Mouse (Mus musculus): ENCODE results near the gene Eif3m. TPM values are rescaled to one million over a fixed set of nuclear protein-coding genes. Genes with fewer than 3 reads are reported as not detected.

The Eif3m gene
- polyA plus RNA-seq, 1 experiment from 2014 or later, result 178 TPM

DNA sequence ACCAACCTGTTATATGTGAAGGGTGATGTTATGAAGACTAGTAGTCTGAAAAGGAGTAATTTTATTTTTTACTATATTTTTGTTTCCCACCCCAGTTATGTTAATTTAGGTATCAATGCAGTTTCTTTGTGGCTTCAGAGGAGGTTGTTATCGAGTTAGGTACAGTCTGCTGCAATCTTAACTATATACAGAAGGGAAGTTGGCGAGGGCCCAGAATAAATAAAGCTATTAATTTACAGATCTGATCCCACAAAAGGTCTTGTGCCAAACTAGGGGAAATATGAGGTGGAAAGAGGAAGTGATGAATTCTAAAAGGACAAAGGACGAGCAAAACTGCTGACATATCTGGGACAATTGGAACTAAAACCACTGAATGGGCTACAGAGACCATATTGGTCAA lies 20.7 kb downstream of the Eif3m start:
- no peaks in the 10 kb centered on the region for H3K27me3 ChIP-seq (replicated peaks; ENCODE audit: insufficient read depth, low read length)
- H3K4me2 ChIP-seq (replicated peaks; ENCODE audit: low read depth, low read length), result no peak overlapping the region
- H3K4me1 ChIP-seq (ENCODE audit: insufficient read depth, low read depth, low read length), result no peaks in the 10 kb centered on the region
- no peak overlapping the region for H3K27ac ChIP-seq (ENCODE audit: low read length)
- H3K9me3 ChIP-seq (ENCODE audit: low read length), result no peaks in the 10 kb centered on the region
- no peak overlapping the region for H3K4me3 ChIP-seq (ENCODE audit: low read depth, low read length)
- TF ChIP-seq CTCF (IDR thresholded peaks at IDR 0.05) (no peak), EP300 (IDR thresholded peaks at IDR 0.05) (no peak)
- ATAC-seq (no peak), DNase-seq (ENCODE audit: low spot score) (no peak)
- no peak overlapping the region for H3K9ac ChIP-seq (replicated peaks; ENCODE audit: low read depth)
- 61% methylated on average over 3 of the region's 3 CpGs for WGBS
- 0 out of 2 replicates have a peak, but pooled peaks cover 8% of the 10 kb centered on the region for H3K36me3 ChIP-seq (ENCODE audit: insufficient read depth, low read length)

DNA sequence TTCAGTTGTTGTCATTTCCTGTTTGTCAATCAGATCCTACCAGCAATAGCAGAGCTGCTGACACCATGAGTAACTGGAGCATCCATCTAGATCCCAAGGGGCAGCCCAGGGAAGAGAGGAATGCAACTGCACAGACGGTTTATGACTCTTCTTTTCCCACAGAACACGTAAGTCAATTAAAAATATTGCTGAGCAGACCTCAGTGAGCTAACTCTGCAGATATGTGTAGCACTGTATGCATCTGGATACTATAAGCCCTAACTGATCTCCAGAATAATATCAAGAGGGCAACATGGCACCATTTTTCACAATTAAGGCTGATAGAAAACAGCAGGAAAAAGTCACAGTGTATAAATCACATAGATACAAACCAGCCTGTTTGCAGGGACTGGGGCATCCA lies 22.4 kb downstream of the Eif3m start:
- no peak overlapping the region for H3K4me3 ChIP-seq (ENCODE audit: low read depth, low read length)
- DNase-seq (ENCODE audit: low spot score), result no peak
- no peaks in the 10 kb centered on the region for H3K4me1 ChIP-seq (ENCODE audit: insufficient read depth, low read depth, low read length)
- H3K27me3 ChIP-seq (replicated peaks; ENCODE audit: insufficient read depth, low read length), result no peaks in the 10 kb centered on the region
- H3K36me3 ChIP-seq (ENCODE audit: insufficient read depth, low read length), result 0 out of 2 replicates have a peak, but pooled peaks cover 8% of the 10 kb centered on the region
- H3K4me2 ChIP-seq (replicated peaks; ENCODE audit: low read depth, low read length), result no peak overlapping the region
- H3K9me3 ChIP-seq (ENCODE audit: low read length), result no peaks in the 10 kb centered on the region
- no peak overlapping the region for H3K27ac ChIP-seq (ENCODE audit: low read length)
- H3K9ac ChIP-seq (replicated peaks; ENCODE audit: low read depth), result no peak overlapping the region
- no peak for ATAC-seq
- TF ChIP-seq CTCF (IDR thresholded peaks at IDR 0.05), result no peak
- no peak for TF ChIP-seq EP300 (IDR thresholded peaks at IDR 0.05)
- 69% methylated on average over 2 of the region's 2 CpGs for WGBS

DNA sequence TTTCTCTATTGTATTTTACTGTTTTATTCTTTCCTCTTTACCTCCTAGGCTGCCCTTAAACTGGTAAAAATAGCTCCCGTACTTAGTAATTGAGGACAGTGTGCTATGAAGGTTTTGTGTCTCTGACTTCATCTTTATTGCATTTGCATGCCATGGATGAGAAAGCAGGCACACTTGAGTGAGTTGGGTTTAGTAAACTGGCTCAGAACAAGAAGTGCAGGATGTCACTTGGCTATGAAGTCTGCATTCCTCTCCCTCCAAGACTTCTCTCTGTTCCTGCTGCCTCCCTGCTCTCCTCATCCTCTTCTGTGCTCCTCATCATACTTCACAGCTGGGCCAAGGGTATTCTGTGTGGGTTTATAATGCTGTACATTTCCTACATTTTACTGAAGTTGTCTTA lies 27.9 kb downstream of the Eif3m start:
- H3K36me3 ChIP-seq (ENCODE audit: insufficient read depth, low read length), result no peaks in the 10 kb centered on the region
- ATAC-seq, result no peak
- DNase-seq (ENCODE audit: low spot score), result no peak

DNA sequence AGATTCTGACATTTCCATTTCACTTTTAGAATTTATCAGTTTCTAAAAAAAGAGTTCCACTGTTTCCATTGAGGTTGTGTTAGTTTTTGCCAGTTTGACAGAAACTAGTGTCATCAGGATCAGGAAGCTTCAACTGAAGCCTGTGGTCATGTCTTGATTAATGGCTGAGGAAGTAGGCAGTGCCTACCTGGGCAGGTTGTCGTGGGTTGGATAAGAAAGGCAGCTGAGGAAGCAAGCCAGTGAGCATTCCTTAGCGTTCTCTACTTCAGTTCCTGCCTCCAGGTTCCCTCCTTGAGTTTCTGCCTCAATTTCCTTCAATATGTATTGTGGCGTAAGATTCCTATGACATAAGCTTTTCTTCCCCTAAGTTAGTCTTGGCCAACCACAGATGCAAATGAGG lies 31.1 kb downstream of the Eif3m start:
- ATAC-seq (no peak), DNase-seq (ENCODE audit: low spot score) (no peak)
- Histone ChIP-seq H3K27me3 (replicated peaks; ENCODE audit: insufficient read depth, low read length) (no peaks in the 10 kb centered on the region), H3K9me3 (ENCODE audit: low read length) (no peaks in the 10 kb centered on the region), H3K4me3 (ENCODE audit: low read depth, low read length) (no peak overlapping the region), H3K36me3 (ENCODE audit: insufficient read depth, low read length) (no peaks in the 10 kb centered on the region), H3K27ac (ENCODE audit: low read length) (no peak overlapping the region), H3K9ac (replicated peaks; ENCODE audit: low read depth) (no peak overlapping the region), H3K4me1 (ENCODE audit: insufficient read depth, low read depth, low read length) (no peaks in the 10 kb centered on the region), H3K4me2 (replicated peaks; ENCODE audit: low read depth, low read length) (no peak overlapping the region)
- TF ChIP-seq CTCF (IDR thresholded peaks at IDR 0.05), result no peak
- no peak for TF ChIP-seq EP300 (IDR thresholded peaks at IDR 0.05)
- 54% methylated on average over 3 of the region's 3 CpGs for WGBS

More for the DNA sequence above, 27.9 kb downstream of the Eif3m start:
- Histone ChIP-seq H3K9me3 (ENCODE audit: low read length) (no peaks in the 10 kb centered on the region), H3K4me3 (ENCODE audit: low read depth, low read length) (no peak overlapping the region), H3K27me3 (replicated peaks; ENCODE audit: insufficient read depth, low read length) (no peaks in the 10 kb centered on the region), H3K4me2 (replicated peaks; ENCODE audit: low read depth, low read length) (no peak overlapping the region), H3K4me1 (ENCODE audit: insufficient read depth, low read depth, low read length) (no peaks in the 10 kb centered on the region), H3K9ac (replicated peaks; ENCODE audit: low read depth) (no peak overlapping the region), H3K27ac (ENCODE audit: low read length) (no peak overlapping the region)
- 88% methylated on average over 1 of the region's 1 CpGs for WGBS
- TF ChIP-seq EP300 (IDR thresholded peaks at IDR 0.05), result no peak

DNA sequence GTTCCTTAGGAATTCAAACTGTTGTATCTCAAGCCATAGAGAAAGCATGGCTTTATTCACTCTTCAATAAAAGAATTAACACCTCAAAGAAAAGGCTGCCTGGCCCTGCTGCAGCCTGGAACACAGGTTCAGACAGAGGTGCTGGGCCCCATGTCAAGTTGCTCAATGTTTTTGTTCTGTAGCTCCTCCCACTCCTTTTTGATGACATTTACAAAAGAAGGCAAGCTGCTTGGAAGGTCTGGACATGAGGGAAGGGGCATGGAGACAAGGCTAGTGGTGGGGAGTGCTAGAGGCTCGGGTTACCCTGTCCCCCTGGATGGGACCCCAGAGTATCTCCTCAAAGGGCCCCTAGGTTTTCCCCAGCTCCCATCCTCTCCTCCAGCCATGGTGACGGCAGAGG lies 35.2 kb downstream of the Eif3m start:
- TF ChIP-seq CTCF (IDR thresholded peaks at IDR 0.05) (no peak), EP300 (IDR thresholded peaks at IDR 0.05) (no peak)
- DNase-seq (ENCODE audit: low spot score) (no peak), ATAC-seq (no peak)
- H3K27ac ChIP-seq (ENCODE audit: low read length), result no peak overlapping the region
- H3K4me1 ChIP-seq (ENCODE audit: insufficient read depth, low read depth, low read length), result no peaks in the 10 kb centered on the region
- no peak overlapping the region for H3K4me3 ChIP-seq (ENCODE audit: low read depth, low read length)
- no peaks in the 10 kb centered on the region for H3K27me3 ChIP-seq (replicated peaks; ENCODE audit: insufficient read depth, low read length)
- H3K9ac ChIP-seq (replicated peaks; ENCODE audit: low read depth), result no peak overlapping the region
- H3K36me3 ChIP-seq (ENCODE audit: insufficient read depth, low read length), result no peaks in the 10 kb centered on the region
- no peak overlapping the region for H3K4me2 ChIP-seq (replicated peaks; ENCODE audit: low read depth, low read length)
- H3K9me3 ChIP-seq (ENCODE audit: low read length), result no peaks in the 10 kb centered on the region
- 32% methylated on average over 2 of the region's 2 CpGs for WGBS

DNA sequence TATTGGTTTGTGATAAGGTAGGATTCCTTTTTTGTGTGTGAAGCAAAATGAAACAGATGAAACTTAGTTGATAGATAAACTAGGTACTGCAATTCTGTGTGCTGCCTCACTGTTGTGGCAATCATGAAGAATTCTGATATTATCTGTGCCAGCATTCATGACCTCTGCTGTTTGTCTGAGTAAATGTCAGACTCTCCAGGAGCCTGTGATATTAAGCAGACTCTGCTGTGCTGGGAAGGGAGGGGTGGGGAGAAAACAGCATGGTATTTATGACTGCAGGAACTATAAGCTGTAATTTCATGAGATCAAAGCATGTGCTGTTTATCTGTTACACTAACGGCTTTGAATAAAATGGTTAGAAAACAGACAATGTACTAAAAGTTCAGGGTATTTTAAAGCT lies 52.4 kb downstream of the Eif3m start:
- no peak overlapping the region for H3K27ac ChIP-seq (ENCODE audit: low read length)
- H3K9ac ChIP-seq (replicated peaks; ENCODE audit: low read depth), result no peak overlapping the region
- no peak for ATAC-seq
- no peaks in the 10 kb centered on the region for H3K9me3 ChIP-seq (ENCODE audit: low read length)
- WGBS, result 58% methylated on average over 1 of the region's 1 CpGs
- TF ChIP-seq EP300 (IDR thresholded peaks at IDR 0.05), result no peak
- no peak for TF ChIP-seq CTCF (IDR thresholded peaks at IDR 0.05)
- no peaks in the 10 kb centered on the region for H3K36me3 ChIP-seq (ENCODE audit: insufficient read depth, low read length)
- no peak overlapping the region for H3K4me3 ChIP-seq (ENCODE audit: low read depth, low read length)
- no peaks in the 10 kb centered on the region for H3K27me3 ChIP-seq (replicated peaks; ENCODE audit: insufficient read depth, low read length)
- H3K4me1 ChIP-seq (ENCODE audit: insufficient read depth, low read depth, low read length), result no peaks in the 10 kb centered on the region
- no peak for DNase-seq (ENCODE audit: low spot score)
- no peak overlapping the region for H3K4me2 ChIP-seq (replicated peaks; ENCODE audit: low read depth, low read length)

Other genes with a start within 250 kb of the Eif3m start
- gene Qser1, start 200.3 kb downstream of the Eif3m start, polyA plus RNA-seq (2015; fragmentation: Nextera tagmentation; extraction: Ambion mirVana), result 3.3 and 3.7 TPM in 2 replicates
- 1.7 and 2.3 TPM in 2 replicates for gene Prrg4, start 167.2 kb downstream of the Eif3m start, polyA plus RNA-seq (2015; fragmentation: Nextera tagmentation; extraction: Ambion mirVana)
- gene Ccdc73, start 149.3 kb downstream of the Eif3m start, polyA plus RNA-seq (2015; fragmentation: Nextera tagmentation; extraction: Ambion mirVana), result 9.2 and 11.9 TPM in 2 replicates
- not detected in 2 replicates for gene Gm11060, start 74.9 kb upstream of the Eif3m start, polyA plus RNA-seq (2015; fragmentation: Nextera tagmentation; extraction: Ambion mirVana)
- 2.1 and 2.7 TPM in 2 replicates for gene Wt1, start 109.4 kb upstream of the Eif3m start, polyA plus RNA-seq (2015; fragmentation: Nextera tagmentation; extraction: Ambion mirVana)
- gene Them7, start 207.2 kb upstream of the Eif3m start, polyA plus RNA-seq (2015; fragmentation: Nextera tagmentation; extraction: Ambion mirVana), result not detected in 2 replicates